Mouse (Mus musculus) heart, embryonic 14.5 days (tissue): ENCODE data around the gene Exoc3l2. TPM values are rescaled to one million over a fixed set of nuclear protein-coding genes. Genes with fewer than 3 reads are reported as not detected.
A peak's percentile ranks its signal among the peaks of the same experiment; 100 is the strongest.

ENCODE experiments used
- ATAC-seq: fragments of 200-750 bp; cut with Nextera tagmentation; 2 replicates; pipeline ENCODE4 v1.8.0; 2017; ENCODE audit warnings: low read depth, moderate TSS enrichment; ENCODE audit not compliant: insufficient number of reproducible peaks, insufficient read depth, low FRiP score
- H3K27ac ChIP-seq, 2 experiments: fragments of 200-500 bp in 1 of 2; fragments of 300-500 bp in 1 of 2; sonication (generic) in 1 of 2; replicated peaks in 1 of 2; 2 replicates each; pipeline ENCODE4 v1.5.1; 2012 to 2014; ENCODE audit warnings: low read depth in 2 of 2, low read length in 2 of 2, control low read depth in 1 of 2, mild to moderate bottlenecking in 1 of 2, mixed read lengths in 1 of 2; ENCODE audit not compliant: control insufficient read depth in 1 of 2, insufficient read depth in 1 of 2
- H3K27me3 ChIP-seq: fragments of 300-500 bp; sonication (generic); 2 replicates; pipeline ENCODE4 v1.6.1; 2014; ENCODE audit warnings: mild to moderate bottlenecking, low read length, control low read depth; ENCODE audit not compliant: control insufficient read depth, insufficient read depth
- H3K36me3 ChIP-seq: fragments of 300-500 bp; sonication (generic); 2 replicates; pipeline ENCODE4 v1.6.1; 2014; ENCODE audit warnings: mild to moderate bottlenecking, control low read depth, low read length, mixed read lengths; ENCODE audit not compliant: control insufficient read depth, insufficient read depth
- H3K4me1 ChIP-seq, 2 experiments: fragments of 200-500 bp in 1 of 2; fragments of 300-500 bp in 1 of 2; sonication (generic) in 1 of 2; 2 replicates each; pipeline ENCODE4 v1.6.1; 2012 to 2014; ENCODE audit warnings: low read length in 2 of 2, control low read depth in 1 of 2, mixed read lengths in 1 of 2; ENCODE audit not compliant: control insufficient read depth in 2 of 2, insufficient read depth in 2 of 2
- H3K4me2 ChIP-seq: fragments of 300-500 bp; sonication (generic); 2 replicates; pipeline ENCODE4 v1.6.1; 2014; ENCODE audit warnings: mild to moderate bottlenecking, low read length
- H3K4me3 ChIP-seq, 2 experiments: fragments of 200-500 bp in 1 of 2; fragments of 300-500 bp in 1 of 2; sonication (generic) in 1 of 2; 2 replicates each; pipeline ENCODE4 v1.5.1; 2012 to 2014; ENCODE audit warnings: low read length in 2 of 2, mild to moderate bottlenecking in 2 of 2, control low read depth in 1 of 2, low read depth in 1 of 2, moderate library complexity in 1 of 2; ENCODE audit not compliant: control insufficient read depth in 1 of 2, insufficient read depth in 1 of 2
- H3K9ac ChIP-seq: fragments of 300-500 bp; sonication (generic); 2 replicates; pipeline ENCODE4 v1.6.1; 2014; ENCODE audit warnings: mild to moderate bottlenecking, low read length
- H3K9me3 ChIP-seq: fragments of 300-500 bp; sonication (generic); 2 replicates; pipeline ENCODE4 v1.6.1; 2016; ENCODE audit warnings: low read length, control low read depth; ENCODE audit not compliant: control insufficient read depth
- WGBS: fragments of 180-500 bp; shearing (Covaris S2); extraction: QIAGEN DNeasy Blood & Tissue Kit; methylation state at CpG from one replicate; pipeline ENCODE4 v1.1.7; 2014; 5-methylcytosine and 5-hydroxymethylcytosine counted together
- polyA plus RNA-seq: library from polyadenylated mRNA; unstranded; fragments of >200 nt; fragmentation: Nextera tagmentation; extraction: Ambion mirVana; gene quantifications from 2 replicates; pipeline ENCODE4 v1.2.1, GENCODE M21; 2014

The Exoc3l2 gene
- polyA plus RNA-seq, 1 experiment from 2014 or later, result 1.8 TPM

GRCm38 (mm10) chr7:19472403-19472802 is 9.3 kb downstream of the Exoc3l2 start:
- Histone ChIP-seq H3K4me3 (no peak overlapping the region), H3K4me1 (peaks cover 3 to 8% of the 10 kb centered on the region in 2 experiments; a peak in 3 of 4 replicates), H3K4me2 (no peak overlapping the region), H3K9ac (no peak overlapping the region), H3K27ac (no peak overlapping the region), H3K9me3 (no peaks in the 10 kb centered on the region), H3K36me3 (no peaks in the 10 kb centered on the region), H3K27me3 (peaks cover 55% of the 10 kb centered on the region)
- ATAC-seq, result no peak
- 16% methylated on average over 4 of the region's 4 CpGs for WGBS

GRCm38 (mm10) chr7:19473875-19474443 is 10.8 kb downstream of the Exoc3l2 start:
- Histone ChIP-seq H3K4me1 (peaks cover 8% of the 10 kb centered on the region in 2 experiments; a peak in 3 of 4 replicates), H3K9ac (peak overlapping the region; percentile 78), H3K27ac (peak overlapping the region in 1 of 2 experiments; percentile 57; a peak in 3 of 4 replicates), H3K36me3 (no peaks in the 10 kb centered on the region), H3K4me2 (peak overlapping the region; percentile 92), H3K9me3 (no peaks in the 10 kb centered on the region), H3K4me3 (peak overlapping the region; percentile 55 to 75), H3K27me3 (peaks cover 57% of the 10 kb centered on the region)
- 1% methylated on average over 78 of the region's 89 CpGs for WGBS
- peak; percentile 73 for ATAC-seq

- ATAC-seq, result no peak
Observed at GRCm38 (mm10) chr7:19477084-19477483, 14.0 kb downstream of the Exoc3l2 start.

GRCm38 (mm10) chr7:19477624-19478384 is 14.7 kb downstream of the Exoc3l2 start:
- Histone ChIP-seq H3K9me3 (no peaks in the 10 kb centered on the region), H3K4me2 (no peak overlapping the region), H3K27ac (no peak overlapping the region; a peak in 1 of 4 replicates), H3K9ac (no peak overlapping the region), H3K4me3 (no peak overlapping the region), H3K4me1 (peaks cover 4 to 5% of the 10 kb centered on the region in 2 experiments; a peak in 3 of 4 replicates), H3K27me3 (peaks cover 24% of the 10 kb centered on the region), H3K36me3 (no peaks in the 10 kb centered on the region)
- no peak for ATAC-seq
- 20% methylated on average over 13 of the region's 14 CpGs for WGBS

More at GRCm38 (mm10) chr7:19477084-19477483, 14.0 kb downstream of the Exoc3l2 start:
- H3K9me3 ChIP-seq, result no peaks in the 10 kb centered on the region
- no peak overlapping the region; a peak in 1 of 4 replicates for H3K27ac ChIP-seq
- H3K9ac ChIP-seq, result no peak overlapping the region
- H3K4me2 ChIP-seq, result no peak overlapping the region
- H3K36me3 ChIP-seq, result no peaks in the 10 kb centered on the region
- peaks cover 32% of the 10 kb centered on the region for H3K27me3 ChIP-seq
- peaks cover 8% of the 10 kb centered on the region in 2 experiments; a peak in 3 of 4 replicates for H3K4me1 ChIP-seq
- no peak overlapping the region for H3K4me3 ChIP-seq
- WGBS, result 45% methylated on average over 2 of the region's 2 CpGs

- 83% methylated on average over 8 of the region's 8 CpGs for WGBS
- no peak overlapping the region for H3K9ac ChIP-seq
Observed at GRCm38 (mm10) chr7:19483281-19483680, 20.1 kb downstream of the Exoc3l2 start.

GRCm38 (mm10) chr7:19485488-19485887 is 22.4 kb downstream of the Exoc3l2 start:
- Histone ChIP-seq H3K27me3 (peaks cover 31% of the 10 kb centered on the region), H3K9ac (no peak overlapping the region), H3K4me2 (no peak overlapping the region), H3K27ac (no peak overlapping the region), H3K36me3 (no peaks in the 10 kb centered on the region), H3K4me3 (no peak overlapping the region), H3K4me1 (peaks cover 0 to 4% of the 10 kb centered on the region in 2 experiments; a peak in 1 of 4 replicates), H3K9me3 (no peaks in the 10 kb centered on the region)
- ATAC-seq, result no peak
- 70% methylated on average over 1 of the region's 1 CpGs for WGBS

More at GRCm38 (mm10) chr7:19483281-19483680, 20.1 kb downstream of the Exoc3l2 start:
- peaks cover 10% of the 10 kb centered on the region for H3K27me3 ChIP-seq
- no peak overlapping the region for H3K4me3 ChIP-seq
- no peaks in the 10 kb centered on the region for H3K4me1 ChIP-seq
- ATAC-seq, result no peak
- no peaks in the 10 kb centered on the region for H3K36me3 ChIP-seq
- no peak overlapping the region for H3K4me2 ChIP-seq
- H3K9me3 ChIP-seq, result no peaks in the 10 kb centered on the region
- no peak overlapping the region for H3K27ac ChIP-seq

GRCm38 (mm10) chr7:19486549-19486948 is 23.4 kb downstream of the Exoc3l2 start:
- ATAC-seq, result no peak
- H3K36me3 ChIP-seq, result no peaks in the 10 kb centered on the region
- H3K9ac ChIP-seq, result no peak overlapping the region
- H3K4me2 ChIP-seq, result no peak overlapping the region
- 65% methylated on average over 7 of the region's 7 CpGs for WGBS
- no peak overlapping the region for H3K4me3 ChIP-seq
- no peaks in the 10 kb centered on the region for H3K9me3 ChIP-seq
- H3K27ac ChIP-seq, result no peak overlapping the region
- peaks cover 2 to 4% of the 10 kb centered on the region in 2 experiments; a peak in 2 of 4 replicates for H3K4me1 ChIP-seq
- H3K27me3 ChIP-seq, result peaks cover 41% of the 10 kb centered on the region
